Mouse (Mus musculus) duodenum, adult 2 months (tissue): ENCODE data around the gene Wdr45. TPM values are rescaled to one million over a fixed set of nuclear protein-coding genes. Genes with fewer than 3 reads are reported as not detected.

ENCODE experiments used
- polyA plus RNA-seq: library from polyadenylated mRNA; depleted of rRNA; stranded (reverse); fragments of >200 nt; gene quantifications from 2 replicates; pipeline ENCODE4 v1.2.3, GENCODE M21; 2012; ENCODE audit warnings: low replicate concordance; rRNA removed

Wdr45 gene
- polyA plus RNA-seq: 25.3 and 29.7 TPM in 2 replicates

DNA sequence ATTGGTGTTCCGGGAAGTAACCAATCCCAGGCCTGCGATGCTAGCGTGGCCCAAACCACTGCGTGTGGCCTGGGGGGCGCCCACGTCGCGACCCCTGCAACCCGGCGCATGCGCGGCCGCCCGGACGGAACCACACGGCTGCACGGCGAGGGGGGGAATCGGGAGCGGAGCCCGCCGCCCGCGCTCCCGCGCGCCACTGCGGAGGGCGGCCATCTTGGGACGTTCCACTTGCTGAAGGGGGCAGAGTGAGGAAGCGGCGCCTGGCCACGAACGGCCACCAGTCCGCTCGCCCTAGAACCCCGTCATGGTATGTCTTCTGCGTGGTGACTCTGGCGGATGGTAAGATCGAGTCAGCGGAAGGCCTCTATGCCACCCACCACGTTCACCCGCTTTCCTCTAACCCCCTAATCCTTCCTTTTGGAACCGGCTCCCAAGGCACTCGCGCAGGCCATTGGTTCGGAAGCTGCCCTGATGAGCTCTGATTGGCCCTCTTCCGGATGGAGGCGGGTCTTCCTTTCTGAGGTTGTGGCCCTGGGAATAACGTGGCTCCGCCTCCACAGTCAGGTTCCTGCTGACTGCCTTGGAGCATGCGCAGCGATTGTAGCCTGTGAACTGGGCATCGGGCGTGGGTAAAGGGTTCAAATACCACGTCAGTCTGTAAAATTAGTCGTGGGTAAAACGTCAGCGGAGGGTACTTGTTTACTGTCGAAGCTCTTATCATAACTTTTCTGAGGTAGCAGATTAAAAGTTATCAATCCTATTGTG, at the start of gene Wdr45:
Wdr45 (plus strand) TSS at position 199 of the 765 bp plus-strand sequence.

DNA sequence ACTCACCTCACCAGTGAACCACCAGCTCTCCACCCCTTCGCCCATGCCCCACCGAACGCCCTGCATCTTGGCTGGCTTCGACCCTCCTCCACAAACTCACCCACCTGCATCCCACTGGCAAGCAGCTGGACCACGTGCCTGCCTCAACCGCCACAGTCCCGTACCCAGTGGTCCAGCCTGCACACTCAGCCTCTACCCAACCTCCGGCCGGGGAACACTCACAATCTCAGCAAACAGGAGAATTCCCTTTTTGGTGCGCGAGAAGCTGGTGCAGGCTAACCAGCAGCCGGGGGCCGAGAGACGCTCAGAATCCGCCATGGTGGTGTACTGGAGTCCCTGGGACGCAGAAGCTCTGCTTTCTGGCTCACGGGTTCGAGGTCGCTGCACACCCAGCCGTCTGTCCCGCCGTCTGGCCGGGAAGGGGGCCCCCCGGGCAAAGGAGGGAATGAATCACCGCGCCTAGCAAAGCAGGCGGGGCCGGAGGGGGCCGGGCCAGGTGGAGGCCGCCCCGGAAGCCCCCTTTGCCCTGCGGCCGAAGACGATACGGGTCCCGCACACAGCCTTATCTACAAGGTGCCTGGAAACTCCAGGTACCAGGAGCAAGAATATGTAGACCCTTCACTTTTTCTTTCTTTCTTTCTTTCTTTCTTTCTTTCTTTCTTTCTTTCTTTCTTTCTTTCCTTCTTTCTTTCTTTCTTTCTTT, 43.1 kb upstream of the Wdr45 start, which contains the start of gene Plp2:
Plp2 (minus strand) TSS at position 470 of the 703 bp plus-strand sequence.

DNA sequence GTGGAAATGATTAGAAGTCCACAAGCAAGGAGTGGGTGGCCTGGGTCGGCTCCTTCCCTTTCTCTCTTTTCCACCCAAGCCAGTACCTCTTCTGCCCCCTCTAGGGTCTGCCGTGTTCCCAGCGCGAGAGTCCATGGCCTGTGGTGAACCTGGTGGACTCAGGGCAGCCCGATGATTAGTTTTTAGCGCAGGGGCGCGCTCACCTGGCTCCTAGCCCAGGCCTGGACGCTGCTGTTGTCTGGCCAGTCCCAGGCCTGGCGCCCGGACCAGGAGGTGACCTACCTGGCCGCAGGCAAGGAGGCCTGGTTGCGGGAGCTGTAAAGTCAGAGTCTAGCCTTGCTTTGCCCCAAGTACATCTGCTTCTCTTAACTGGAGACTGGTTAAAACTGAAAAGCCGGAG, 33.3 kb upstream of the Wdr45 start, which contains the start of gene Magix:
Magix (minus strand) TSS at position 388 of the 400 bp plus-strand sequence.

DNA sequence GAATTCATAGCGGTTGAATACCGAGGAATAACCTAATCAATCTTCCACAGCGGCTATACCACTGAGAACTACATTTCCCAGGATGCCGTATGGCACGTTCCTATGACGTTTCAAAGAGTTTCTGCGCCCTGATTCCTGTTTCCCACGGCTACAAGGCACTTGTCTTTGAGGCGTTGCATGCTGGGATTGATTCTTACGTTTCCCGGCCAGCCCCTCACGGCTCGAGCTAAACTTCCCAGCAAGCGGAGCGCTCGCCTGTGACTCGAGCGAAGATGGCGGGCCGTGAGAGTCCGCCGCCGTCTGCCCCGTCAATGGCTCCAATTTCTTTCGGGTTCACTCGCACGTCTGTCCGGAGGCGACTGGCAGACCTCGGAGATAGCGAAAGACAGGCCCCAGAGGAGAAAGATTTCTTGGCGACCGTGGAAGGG, 17.2 kb upstream of the Wdr45 start, which contains the start of gene Gpkow:
Gpkow (plus strand) TSS at position 178 of the 428 bp plus-strand sequence.

DNA sequence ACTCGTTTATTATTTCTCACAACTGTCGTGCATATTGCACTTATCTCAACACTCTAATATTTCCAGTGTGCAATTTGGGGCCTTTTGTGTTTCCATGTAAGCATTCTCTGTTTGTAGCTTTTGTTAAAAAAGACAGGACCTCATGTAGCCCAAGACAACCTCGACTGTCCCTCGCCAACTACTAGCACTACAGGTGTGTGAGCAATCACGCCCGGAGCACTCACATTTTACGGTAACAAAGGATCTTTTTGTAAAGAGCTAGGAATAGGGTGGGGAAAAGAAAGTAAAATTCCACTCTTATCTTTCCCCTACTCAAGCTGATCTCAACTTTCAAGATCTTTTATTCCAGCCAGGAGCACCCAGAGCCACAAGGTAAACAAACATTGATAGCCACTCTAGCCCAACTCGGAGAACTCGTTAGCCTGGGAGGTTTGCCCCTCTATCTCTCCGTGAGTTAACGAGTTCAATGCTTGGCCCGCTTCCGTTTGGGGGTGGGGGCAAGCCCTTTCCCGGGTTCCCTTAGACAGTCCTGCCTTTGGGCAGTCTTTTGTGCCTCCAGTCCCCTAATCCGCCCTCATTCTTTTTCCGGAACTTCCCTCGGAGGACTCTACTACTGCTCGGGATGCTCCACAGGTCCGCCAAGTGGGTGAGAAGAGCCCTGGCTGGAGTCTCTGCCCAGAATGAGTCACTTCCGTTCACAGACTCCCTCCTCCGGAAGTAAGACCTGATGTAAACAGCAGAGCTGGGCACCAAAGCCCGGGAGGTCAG, 7.6 kb downstream of the Wdr45 start, which contains the start of gene Gm45208:
Gm45208 (plus strand) TSS at position 732 of the 768 bp plus-strand sequence.

DNA sequence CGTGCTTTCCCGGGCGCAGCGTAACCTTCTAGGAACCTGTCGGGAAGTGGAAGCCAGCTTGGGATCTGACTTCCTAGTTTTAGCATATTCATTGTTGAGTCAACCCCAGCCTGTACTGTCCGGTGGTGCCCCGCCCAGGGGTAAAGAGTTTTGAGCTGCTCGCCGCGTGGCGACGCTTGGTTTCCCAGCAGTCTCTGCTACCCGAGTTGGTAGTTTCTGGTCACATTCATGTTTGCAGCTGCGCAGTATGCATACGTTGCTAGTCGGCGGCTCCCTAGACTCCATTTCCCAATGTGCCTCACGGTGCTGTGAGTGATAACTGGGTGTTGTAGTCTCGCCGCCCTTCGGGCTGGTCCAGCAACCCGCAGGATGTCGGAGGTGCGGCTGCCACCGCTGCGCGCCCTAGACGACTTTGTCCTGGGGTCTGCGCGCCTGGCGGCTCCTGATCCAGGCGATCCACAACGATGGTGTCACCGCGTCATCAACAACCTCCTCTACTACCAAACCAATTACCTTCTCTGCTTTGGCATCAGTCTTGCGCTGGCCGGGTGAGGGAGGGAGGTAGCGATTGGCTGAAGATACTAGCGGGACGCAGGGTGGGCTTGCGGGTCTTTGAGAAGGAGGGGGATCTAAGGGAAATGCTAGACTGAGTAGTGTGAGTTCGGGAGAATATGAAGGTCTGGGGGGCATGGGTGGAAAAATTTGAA, 14.2 kb downstream of the Wdr45 start, which contains the start of gene Praf2:
Praf2 (plus strand) TSS at position 225 of the 707 bp plus-strand sequence.

DNA sequence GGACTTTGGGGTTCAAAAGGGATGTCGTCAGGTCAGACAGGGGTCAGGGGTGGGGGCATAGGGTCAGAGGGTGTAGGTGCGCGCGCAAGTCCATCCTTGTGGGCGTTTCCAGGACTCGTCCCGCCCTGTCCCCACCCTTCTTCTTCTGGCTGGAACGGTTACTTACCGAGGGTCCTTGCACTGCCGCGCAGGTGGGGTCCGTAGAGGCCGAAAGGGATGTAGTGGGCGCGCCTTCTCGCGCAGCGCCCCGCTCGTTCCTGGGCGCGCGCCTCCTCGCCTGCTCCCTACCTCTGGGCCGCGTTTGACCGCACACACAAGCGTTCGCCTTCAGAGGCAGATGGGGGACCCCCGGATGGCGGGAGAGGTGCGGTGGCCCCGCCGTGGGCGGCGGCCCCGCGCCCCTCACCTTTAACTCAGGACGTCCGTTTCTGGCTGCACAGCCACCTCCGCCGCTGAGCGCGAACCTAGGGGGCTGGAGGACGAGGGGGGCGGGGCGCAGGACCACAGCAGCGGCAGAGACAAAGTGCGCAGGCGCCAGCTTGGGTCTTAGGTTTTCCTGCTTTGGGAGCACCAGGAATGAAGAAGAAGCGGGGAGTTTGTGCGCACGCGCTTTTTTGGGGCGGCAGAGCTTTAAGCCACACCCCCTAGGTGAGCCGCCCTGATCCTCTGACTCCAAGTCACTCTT, 36.4 kb downstream of the Wdr45 start, which contains the start of gene Ccdc120:
Ccdc120 (minus strand) TSS at position 474 of the 685 bp plus-strand sequence.

DNA sequence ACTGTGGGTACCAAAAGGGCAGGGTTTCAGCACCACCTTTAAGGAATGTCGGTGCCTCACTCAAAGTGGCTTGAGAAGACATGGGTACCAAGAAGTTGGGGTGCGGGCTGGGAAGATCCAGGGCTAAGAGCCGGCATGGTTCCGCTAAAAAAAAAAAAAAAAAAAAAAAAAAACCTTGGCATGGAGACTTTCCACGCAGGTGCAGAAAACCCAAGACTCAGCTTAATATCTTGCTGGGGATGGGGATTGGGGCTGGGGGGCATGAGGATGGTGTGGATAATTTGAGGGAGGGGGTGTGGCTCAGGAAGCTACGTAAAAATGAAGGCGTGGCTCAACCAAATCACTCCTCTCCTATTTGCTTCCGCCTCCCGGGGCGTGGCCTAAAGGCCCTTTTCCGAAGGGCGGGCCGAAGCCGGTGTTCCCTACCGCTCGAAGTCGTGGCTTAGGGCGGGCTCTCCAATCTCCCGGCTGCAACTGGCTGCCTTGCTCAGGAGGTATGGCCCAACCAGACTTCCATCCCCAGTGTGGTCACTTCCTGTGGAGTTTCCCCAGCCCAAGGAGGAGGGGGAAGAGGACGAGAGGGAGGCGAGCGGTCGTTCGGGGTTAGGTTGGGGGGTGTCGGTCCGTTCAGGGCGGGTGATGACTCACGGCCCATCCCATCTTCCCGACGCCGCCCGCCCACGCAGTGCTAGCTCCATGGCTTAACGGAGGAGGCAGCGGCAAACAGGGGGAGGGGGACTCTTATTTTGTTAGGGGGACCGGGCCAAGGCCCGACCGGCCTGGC, 48.2 kb downstream of the Wdr45 start, which contains the start of gene Tfe3:
Tfe3 (plus strand) TSS at position 424 of the 784 bp plus-strand sequence.

Other genes with a start within 250 kb of the Wdr45 start
- 0.51 and 0.96 TPM in 2 replicates for gene Foxp3, start 140.7 kb upstream of the Wdr45 start, polyA plus RNA-seq
- 1.2 and 2.3 TPM in 2 replicates for gene Ppp1r3f, start 140.1 kb upstream of the Wdr45 start, polyA plus RNA-seq
- gene Ccdc22, start 108.8 kb upstream of the Wdr45 start, polyA plus RNA-seq: 10.7 and 13.1 TPM in 2 replicates
- 0.02 TPM in 1 of 2 replicates, not detected in the other for gene Cacna1f, start 107.2 kb upstream of the Wdr45 start, polyA plus RNA-seq
- 3.2 and 3.8 TPM in 2 replicates for gene Syp, start 75.9 kb upstream of the Wdr45 start, polyA plus RNA-seq
- gene Prickle3, start 57.1 kb upstream of the Wdr45 start, polyA plus RNA-seq: 12.6 and 29.4 TPM in 2 replicates
- 79.9 and 101 TPM in 2 replicates for gene Plp2, start 42.9 kb upstream of the Wdr45 start, polyA plus RNA-seq
- 1.8 and 1.9 TPM in 2 replicates for gene Magix, start 33.1 kb upstream of the Wdr45 start, polyA plus RNA-seq
- 1.0 and 1.8 TPM in 2 replicates for gene Gpkow, start 17.2 kb upstream of the Wdr45 start, polyA plus RNA-seq
- 0.74 and 2.9 TPM in 2 replicates for gene Gm45208, start 7.9 kb downstream of the Wdr45 start, polyA plus RNA-seq
- gene Praf2, start 14.1 kb downstream of the Wdr45 start, polyA plus RNA-seq: 54.9 and 59.3 TPM in 2 replicates
- gene Ccdc120, start 36.6 kb downstream of the Wdr45 start, polyA plus RNA-seq: 25.1 and 46.4 TPM in 2 replicates
- 20.6 and 27.4 TPM in 2 replicates for gene Tfe3, start 48.2 kb downstream of the Wdr45 start, polyA plus RNA-seq
- gene Gripap1, start 75.4 kb downstream of the Wdr45 start, polyA plus RNA-seq: 12.0 and 13.5 TPM in 2 replicates
- 0.60 and 0.85 TPM in 2 replicates for gene Kcnd1, start 108.0 kb downstream of the Wdr45 start, polyA plus RNA-seq
- 40.2 and 43.1 TPM in 2 replicates for gene Otud5, start 127.0 kb downstream of the Wdr45 start, polyA plus RNA-seq
- 8.9 and 15.1 TPM in 2 replicates for gene Pim2, start 163.9 kb downstream of the Wdr45 start, polyA plus RNA-seq
- gene Slc35a2, start 169.7 kb downstream of the Wdr45 start, polyA plus RNA-seq: 113 and 128 TPM in 2 replicates
- gene Pqbp1, start 184.9 kb downstream of the Wdr45 start, polyA plus RNA-seq: 33.7 and 40.2 TPM in 2 replicates
- gene Timm17b, start 185.0 kb downstream of the Wdr45 start, polyA plus RNA-seq: 50.6 and 53.9 TPM in 2 replicates
- not detected in 2 replicates for gene Gm10491, start 193.5 kb downstream of the Wdr45 start, polyA plus RNA-seq
- not detected in 2 replicates for gene Gm10490, start 195.2 kb downstream of the Wdr45 start, polyA plus RNA-seq
- gene Pcsk1n, start 205.5 kb downstream of the Wdr45 start, polyA plus RNA-seq: 18.8 and 43.0 TPM in 2 replicates
- not detected in 2 replicates for gene Eras, start 214.3 kb downstream of the Wdr45 start, polyA plus RNA-seq
- 6.2 and 9.8 TPM in 2 replicates for gene Hdac6, start 233.6 kb downstream of the Wdr45 start, polyA plus RNA-seq